Mouse (Mus musculus): Measurements from ENCODE around the gene 1700029P11Rik. TPM values are rescaled to one million over a fixed set of nuclear protein-coding genes. Genes with fewer than 3 reads are reported as not detected.

1700029P11Rik gene
- total and polyA plus RNA-seq, 3 experiments: 0.07 TPM; not detected in 2

DNA sequence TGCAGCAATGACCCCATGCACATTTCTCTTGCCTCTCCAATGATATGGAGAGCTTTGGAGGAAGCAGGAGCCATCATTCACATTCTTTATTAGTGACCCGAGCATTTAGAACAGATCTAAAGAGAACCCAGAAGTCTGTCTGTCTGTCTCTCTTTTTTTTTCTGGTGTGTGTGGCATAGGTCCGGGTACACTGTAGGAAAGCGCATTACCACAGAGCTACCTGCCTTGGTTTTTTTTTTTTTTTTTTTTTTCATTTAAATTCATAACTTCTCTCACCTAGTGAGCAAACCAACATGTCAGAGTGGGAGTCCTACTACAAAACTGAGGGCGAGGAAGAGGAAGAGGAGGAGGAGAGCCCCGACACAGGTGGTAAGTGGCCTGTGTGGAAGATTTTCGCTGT, 36.5 kb downstream of the 1700029P11Rik start:
- DNase-seq (ENCODE audit: low read depth, low spot score): peak; percentile 50
- Histone ChIP-seq H3K27ac (ENCODE audit: control insufficient read depth, low read depth, low read length) (peak overlapping the region; percentile 59), H3K9ac (ENCODE audit: control insufficient read depth, low read depth, low read length, poor library complexity, severe bottlenecking) (peak overlapping the region; percentile 84), H3K27me3 (ENCODE audit: control insufficient read depth in 1 of 2, insufficient read depth in 2 of 2, low read length in 2 of 2) (no peaks in the 10 kb centered on the region), H3K9me3 (replicated peaks; ENCODE audit: insufficient read depth, low read length) (no peaks in the 10 kb centered on the region), H3K4me3 (ENCODE audit: control insufficient read depth in 1 of 2, insufficient read depth in 1 of 2, low read depth in 2 of 2, low read length in 2 of 2) (peak overlapping the region; percentile 81 to 88), H3K4me1 (ENCODE audit: control insufficient read depth in 1 of 2, insufficient read depth in 2 of 2, low read length in 2 of 2) (peaks cover 8 to 26% of the 10 kb centered on the region in 2 experiments; a peak in 3 of 4 replicates), H3K36me3 (ENCODE audit: control insufficient read depth in 1 of 2, insufficient read depth in 2 of 2, low read length in 2 of 2) (peaks cover 12 to 31% of the 10 kb centered on the region in 2 experiments), H3K79me2 (ENCODE audit: control insufficient read depth, insufficient read depth, low read length, poor library complexity) (peaks cover 41% of the 10 kb centered on the region)
- TF ChIP-seq MAFK (IDR thresholded peaks at IDR 0.05; ENCODE audit: borderline replicate concordance, low read depth, low read length) (no peak), SMC3 (IDR thresholded peaks at IDR 0.05; ENCODE audit: low read depth, low read length) (no peak), CHD1 (IDR thresholded peaks at IDR 0.05; ENCODE audit: low read depth, low read length) (peak; percentile 96), ZKSCAN1 (IDR thresholded peaks at IDR 0.05; ENCODE audit: low read depth, low read length) (no peak), TAL1 (IDR thresholded peaks at IDR 0.05; ENCODE audit: low read length) (no peak), ZNF384 (IDR thresholded peaks at IDR 0.05; ENCODE audit: low read depth, low read length) (peak; percentile 82), POLR2AphosphoS5 (IDR thresholded peaks at IDR 0.05; ENCODE audit: borderline replicate concordance, low read depth, low read length) (no peak), ZMIZ1 (IDR thresholded peaks at IDR 0.05; ENCODE audit: low read depth, low read length) (no peak)

GRCm38 (mm10) chr15:82017461-82017860, 37.1 kb downstream of the 1700029P11Rik start:
- Histone ChIP-seq H3K36me3 (ENCODE audit: control insufficient read depth in 1 of 2, insufficient read depth in 2 of 2, low read length in 2 of 2) (peaks cover 12 to 31% of the 10 kb centered on the region in 2 experiments), H3K27ac (ENCODE audit: control insufficient read depth, low read depth, low read length) (no peak overlapping the region), H3K79me2 (ENCODE audit: control insufficient read depth, insufficient read depth, low read length, poor library complexity) (peaks cover 40% of the 10 kb centered on the region), H3K9ac (ENCODE audit: control insufficient read depth, low read depth, low read length, poor library complexity, severe bottlenecking) (peak overlapping the region; percentile 84), H3K27me3 (ENCODE audit: control insufficient read depth in 1 of 2, insufficient read depth in 2 of 2, low read length in 2 of 2) (no peaks in the 10 kb centered on the region), H3K4me1 (ENCODE audit: control insufficient read depth in 1 of 2, insufficient read depth in 2 of 2, low read length in 2 of 2) (peaks cover 8 to 26% of the 10 kb centered on the region in 2 experiments; a peak in 3 of 4 replicates), H3K9me3 (replicated peaks; ENCODE audit: insufficient read depth, low read length) (no peaks in the 10 kb centered on the region), H3K4me3 (ENCODE audit: control insufficient read depth in 1 of 2, insufficient read depth in 1 of 2, low read depth in 2 of 2, low read length in 2 of 2) (peak overlapping the region; percentile 23 to 88)
- DNase-seq (ENCODE audit: low read depth, low spot score): peak; percentile 53
- TF ChIP-seq RCOR1 (IDR thresholded peaks at IDR 0.05; ENCODE audit: low read depth, low read length) (no peak), NRF1 (IDR thresholded peaks at IDR 0.05; ENCODE audit: insufficient read depth, low read depth, low read length, poor library complexity, severe bottlenecking) (no peak), CTCF (IDR thresholded peaks at IDR 0.05 in 2 of 3, conservative IDR thresholded peaks at IDR 0.05 in 1 of 3; ENCODE audit: control insufficient read depth in 1 of 3, insufficient read depth in 1 of 3, low read depth in 2 of 3, low read length in 3 of 3, poor library complexity in 1 of 3, severe bottlenecking in 1 of 3) (peak in 1 of 3 experiments; percentile 9; a peak in 1 of 6 replicates), KAT2A (conservative IDR thresholded peaks at IDR 0.05; ENCODE audit: low read depth, low read length) (no peak), ZKSCAN1 (IDR thresholded peaks at IDR 0.05; ENCODE audit: low read depth, low read length) (no peak), USF2 (IDR thresholded peaks at IDR 0.05; ENCODE audit: borderline replicate concordance in 1 of 2, insufficient read depth in 1 of 2, low read depth in 1 of 2, low read length in 2 of 2) (no peak), ZC3H11A (IDR thresholded peaks at IDR 0.05; ENCODE audit: low read depth, low read length) (no peak), ZNF384 (IDR thresholded peaks at IDR 0.05; ENCODE audit: low read depth, low read length) (peak; percentile 5; the same call in 1 of the 2 replicates)

All from MEL (cell line).